Mouse (Mus musculus) forebrain, embryonic 10.5 days (tissue): ENCODE results near the gene Lim2. TPM values are rescaled to one million over a fixed set of nuclear protein-coding genes. Genes with fewer than 3 reads are reported as not detected.

ENCODE experiments used
- DNase-seq: peaks from one replicate; pipeline ENCODE4 v3.0.0-alpha.2; 2017; ENCODE audit warnings: low spot score; ENCODE audit errors: extremely low spot score
- H3K27ac ChIP-seq: fragments of 300-500 bp; sonication (generic); 2 replicates; pipeline ENCODE4 v1.5.1; 2016; ENCODE audit warnings: mild to moderate bottlenecking
- H3K27me3 ChIP-seq: fragments of 300-500 bp; sonication (generic); 2 replicates; pipeline ENCODE4 v1.6.1; 2016; ENCODE audit warnings: mild to moderate bottlenecking; ENCODE audit not compliant: poor library complexity, severe bottlenecking
- H3K36me3 ChIP-seq: fragments of 300-500 bp; sonication (generic); replicated peaks from 2 replicates; pipeline ENCODE4 v1.6.1; 2016; ENCODE audit warnings: mild to moderate bottlenecking, moderate library complexity
- H3K4me1 ChIP-seq: fragments of 300-500 bp; sonication (generic); 2 replicates; pipeline ENCODE4 v1.6.1; 2016
- H3K4me3 ChIP-seq: fragments of 300-500 bp; sonication (generic); 2 replicates; pipeline ENCODE4 v1.5.1; 2016; ENCODE audit warnings: mild to moderate bottlenecking, moderate library complexity
- H3K9me3 ChIP-seq: fragments of 300-500 bp; sonication (generic); 2 replicates; pipeline ENCODE4 v1.6.1; 2016; ENCODE audit warnings: mild to moderate bottlenecking, moderate library complexity
- WGBS: fragments of 180-500 bp; shearing (Covaris S2); methylation state at CpG from one replicate; pipeline ENCODE4 v1.1.7; 2016; 5-methylcytosine and 5-hydroxymethylcytosine counted together
- polyA plus RNA-seq: library from polyadenylated mRNA; unstranded; fragments of >200 nt; fragmentation: Nextera tagmentation; extraction: Ambion mirVana; gene quantifications from 2 replicates; pipeline ENCODE4 v1.2.1, GENCODE M21; 2016

Gene Lim2
- polyA plus RNA-seq, 1 experiment from 2014 or later = not detected

DNA sequence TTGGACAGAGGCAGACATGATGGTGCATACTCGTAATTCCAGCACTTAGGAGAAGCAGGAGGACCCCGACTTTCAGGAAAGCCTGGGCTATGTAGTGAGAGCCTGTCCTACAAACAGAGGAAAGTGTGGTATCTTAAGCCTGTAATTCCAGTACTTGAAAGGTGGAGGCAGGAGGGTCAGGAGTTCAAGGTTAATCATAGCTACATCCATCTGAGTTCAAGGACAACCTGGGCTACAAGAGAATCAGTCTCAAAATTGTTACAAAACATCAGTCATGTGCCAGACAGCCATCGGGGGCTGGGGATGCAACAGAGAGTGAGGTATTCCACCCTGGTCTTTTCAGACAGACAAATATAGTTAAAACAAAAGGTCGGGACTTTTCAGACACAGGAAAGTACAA is 5.4 kb downstream of the Lim2 start:
- Histone ChIP-seq H3K4me1 (no peaks in the 10 kb centered on the region), H3K9me3 (no peaks in the 10 kb centered on the region; the same call in 1 of the 2 replicates), H3K4me3 (no peak overlapping the region), H3K36me3 (no peaks in the 10 kb centered on the region), H3K27ac (no peak overlapping the region), H3K27me3 (no peaks in the 10 kb centered on the region)
- no peak for DNase-seq
- 83% methylated on average over 4 of the region's 4 CpGs for WGBS

DNA sequence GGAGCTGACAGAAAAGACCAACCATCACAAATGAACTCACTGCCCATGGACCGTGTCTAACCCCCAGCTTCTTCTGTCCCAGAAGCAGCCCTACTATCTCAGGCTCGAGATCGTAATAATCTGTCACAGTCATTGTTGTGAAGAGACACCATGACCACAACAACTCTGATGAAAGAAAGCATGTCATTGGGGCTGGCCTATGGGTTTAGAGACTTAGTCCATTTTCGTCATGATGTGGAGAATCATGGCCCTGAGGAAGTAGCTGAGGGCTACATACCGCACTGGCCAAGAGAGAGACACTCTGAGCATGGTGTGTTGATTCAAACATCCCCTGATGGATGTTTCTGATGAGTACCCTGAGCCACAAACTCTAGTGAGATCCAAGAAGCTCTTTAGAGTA is 7.2 kb downstream of the Lim2 start:
- Histone ChIP-seq H3K36me3 (no peaks in the 10 kb centered on the region), H3K27ac (no peak overlapping the region), H3K4me3 (no peak overlapping the region), H3K4me1 (no peaks in the 10 kb centered on the region), H3K27me3 (no peaks in the 10 kb centered on the region), H3K9me3 (no peaks in the 10 kb centered on the region; the same call in 1 of the 2 replicates)
- 92% methylated on average over 5 of the region's 5 CpGs for WGBS
- DNase-seq = no peak

DNA sequence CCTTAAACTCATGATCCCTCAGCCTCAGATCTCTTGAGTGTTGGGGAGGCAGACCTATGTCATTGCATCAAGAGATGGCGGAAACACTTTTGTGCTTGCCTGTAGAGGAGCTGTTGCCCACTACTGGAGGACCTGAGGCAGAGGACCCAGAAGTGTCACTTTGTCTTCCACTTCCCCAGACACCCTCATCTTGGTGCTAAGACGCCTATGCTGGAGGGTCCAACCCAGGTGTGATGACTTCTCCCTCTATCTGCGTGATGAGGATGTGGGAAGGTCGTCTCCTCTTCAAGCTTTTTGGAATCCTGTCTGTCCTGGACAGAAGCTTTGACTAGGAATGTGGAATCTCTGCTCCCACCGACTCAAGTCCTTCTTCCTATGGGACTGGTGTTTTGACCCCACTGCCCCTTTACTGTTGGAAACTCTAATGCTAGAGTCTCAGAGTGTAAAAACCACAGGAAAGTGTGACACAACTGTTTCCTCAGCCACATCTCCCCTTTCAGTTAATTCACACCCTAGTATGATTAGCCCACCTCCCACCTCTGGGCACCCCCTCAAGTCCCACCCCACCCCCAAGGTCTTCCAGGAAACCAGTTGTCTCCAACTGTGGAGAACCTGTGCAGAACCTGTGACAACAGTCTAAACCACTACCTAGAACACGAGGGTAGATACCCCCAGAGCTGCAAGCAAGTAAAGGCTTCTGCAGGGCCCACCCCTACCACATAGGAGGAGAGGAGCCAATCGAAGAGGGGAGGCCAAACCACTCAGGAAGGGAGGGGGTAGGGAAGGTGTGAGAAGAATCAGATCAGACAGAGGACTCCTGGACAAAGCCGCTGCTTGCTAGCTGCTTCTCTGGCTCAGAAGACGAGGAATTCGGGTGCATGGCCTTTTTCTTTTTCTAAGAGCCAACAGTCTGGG is 9.1 kb downstream of the Lim2 start, which contains the start of gene Nkg7:
Gene Nkg7, plus strand, starts transcription at position 733 of the 915 bp plus-strand sequence.
- 87% methylated on average over 10 of the region's 10 CpGs for WGBS
- no peak within 1 kb of the TSS for H3K27ac ChIP-seq
- no peaks in the 10 kb centered on the region for H3K27me3 ChIP-seq
- no peak within 1 kb of the TSS for H3K4me3 ChIP-seq
- H3K9me3 ChIP-seq = no peaks in the 10 kb centered on the region; the same call in 1 of the 2 replicates
- no peak for DNase-seq
- H3K4me1 ChIP-seq = no peaks in the 10 kb centered on the region
- no peaks in the 10 kb centered on the region for H3K36me3 ChIP-seq

DNA sequence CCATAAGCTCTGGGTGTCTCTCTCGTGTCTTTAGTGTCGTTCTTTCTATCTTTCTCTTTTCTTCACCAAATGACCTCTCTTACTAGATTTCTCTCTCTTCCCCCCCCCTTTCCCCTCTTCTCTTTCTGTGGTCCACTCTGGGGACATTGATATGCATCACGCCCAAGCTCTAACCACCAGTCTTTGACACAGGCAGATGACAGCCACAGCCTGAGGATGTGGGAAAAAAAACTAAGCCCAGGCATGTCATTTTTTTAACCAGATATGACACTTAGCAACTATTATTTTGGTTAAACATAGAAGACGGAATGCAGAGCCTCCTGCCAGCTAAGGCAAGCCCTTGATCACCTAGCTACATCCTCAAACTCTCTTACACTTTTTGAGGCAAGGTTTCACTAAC is 11.1 kb downstream of the Lim2 start:
- peaks cover 9% of the 10 kb centered on the region for H3K4me1 ChIP-seq
- no peaks in the 10 kb centered on the region for H3K36me3 ChIP-seq
- H3K27me3 ChIP-seq = no peaks in the 10 kb centered on the region; the same call in 1 of the 2 replicates
- 84% methylated on average over 4 of the region's 4 CpGs for WGBS
- H3K4me3 ChIP-seq = no peak overlapping the region
- no peak overlapping the region for H3K27ac ChIP-seq
- DNase-seq = no peak
- H3K9me3 ChIP-seq = no peaks in the 10 kb centered on the region; the same call in 1 of the 2 replicates

DNA sequence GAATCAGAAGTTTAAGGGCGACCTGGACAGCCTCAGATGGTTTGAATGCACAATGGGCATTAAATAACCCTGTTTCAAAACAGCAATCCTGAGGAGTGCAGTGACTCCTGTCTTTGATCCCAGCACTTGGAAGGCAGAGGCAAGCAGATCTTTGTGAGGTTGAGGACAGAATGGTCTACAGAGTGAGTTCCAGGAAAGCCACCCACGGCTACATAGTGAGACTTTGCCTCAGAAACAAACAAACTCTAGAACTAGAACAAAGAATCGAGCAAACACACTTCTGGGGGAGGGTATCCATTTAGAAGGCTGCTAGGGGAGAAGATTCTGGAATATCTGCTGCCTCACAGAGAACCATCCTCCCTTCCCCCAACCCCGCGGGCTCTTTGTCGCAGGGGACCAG is 13.0 kb downstream of the Lim2 start, which contains the start of gene Cldnd2:
Gene Cldnd2, plus strand, starts transcription at position 301 of the 400 bp plus-strand sequence.
- Histone ChIP-seq H3K4me1 (peaks cover 21% of the 10 kb centered on the region), H3K9me3 (no peaks in the 10 kb centered on the region; the same call in 1 of the 2 replicates), H3K27me3 (no peaks in the 10 kb centered on the region; the same call in 1 of the 2 replicates), H3K36me3 (no peaks in the 10 kb centered on the region), H3K27ac (no peak within 1 kb of the TSS), H3K4me3 (no peak within 1 kb of the TSS)
- 88% methylated on average over 6 of the region's 6 CpGs for WGBS
- no peak for DNase-seq

DNA sequence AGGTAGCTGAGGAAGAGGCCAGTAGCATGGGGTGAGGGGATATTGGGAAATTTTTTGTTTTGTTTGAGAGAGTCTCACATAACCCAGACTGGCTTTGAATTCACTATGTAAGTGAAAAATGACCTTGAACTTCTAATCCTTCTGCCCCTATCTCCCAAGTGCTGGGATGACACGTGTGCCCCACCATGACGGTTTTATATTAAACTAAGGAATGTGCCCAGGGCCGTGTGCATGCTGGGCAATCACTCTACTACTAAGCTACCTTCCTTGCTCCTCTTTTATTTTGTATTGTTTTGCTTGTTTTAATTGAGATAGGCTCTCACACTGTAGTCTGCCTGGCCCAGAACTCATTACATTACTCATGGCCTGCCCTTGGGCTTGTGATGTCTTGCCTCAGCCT is 13.6 kb downstream of the Lim2 start:
- Histone ChIP-seq H3K36me3 (no peaks in the 10 kb centered on the region), H3K9me3 (no peaks in the 10 kb centered on the region; the same call in 1 of the 2 replicates), H3K27ac (no peak overlapping the region), H3K27me3 (no peaks in the 10 kb centered on the region; the same call in 1 of the 2 replicates), H3K4me1 (peaks cover 21% of the 10 kb centered on the region), H3K4me3 (no peak overlapping the region)
- DNase-seq = no peak
- WGBS = 89% methylated on average over 3 of the region's 3 CpGs

DNA sequence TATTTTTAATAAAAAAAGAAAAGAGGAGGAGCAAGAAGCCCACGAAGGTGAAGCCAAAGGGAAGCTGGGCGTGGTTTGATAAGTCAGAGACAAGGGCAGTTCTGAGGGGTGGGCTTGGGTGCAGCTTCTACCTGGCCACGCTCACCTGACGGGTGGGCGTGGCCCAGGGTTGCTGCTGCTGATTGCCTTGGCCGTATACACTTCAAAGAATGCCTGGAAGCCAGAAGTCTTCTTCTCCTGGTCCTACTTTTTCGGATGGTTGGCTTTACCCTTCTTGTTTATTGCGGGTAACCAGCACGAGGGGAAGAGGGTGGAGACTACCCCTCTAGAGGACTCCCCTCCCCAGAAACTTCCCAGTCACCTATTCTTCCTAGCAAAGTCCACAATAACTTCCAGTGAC is 15.2 kb downstream of the Lim2 start:
- Histone ChIP-seq H3K4me1 (peaks cover 21% of the 10 kb centered on the region), H3K36me3 (no peaks in the 10 kb centered on the region), H3K27me3 (no peaks in the 10 kb centered on the region; the same call in 1 of the 2 replicates), H3K4me3 (peak overlapping the region; percentile 64), H3K27ac (peak overlapping the region; percentile 88), H3K9me3 (no peaks in the 10 kb centered on the region)
- DNase-seq = no peak
- 9% methylated on average over 9 of the region's 9 CpGs for WGBS

DNA sequence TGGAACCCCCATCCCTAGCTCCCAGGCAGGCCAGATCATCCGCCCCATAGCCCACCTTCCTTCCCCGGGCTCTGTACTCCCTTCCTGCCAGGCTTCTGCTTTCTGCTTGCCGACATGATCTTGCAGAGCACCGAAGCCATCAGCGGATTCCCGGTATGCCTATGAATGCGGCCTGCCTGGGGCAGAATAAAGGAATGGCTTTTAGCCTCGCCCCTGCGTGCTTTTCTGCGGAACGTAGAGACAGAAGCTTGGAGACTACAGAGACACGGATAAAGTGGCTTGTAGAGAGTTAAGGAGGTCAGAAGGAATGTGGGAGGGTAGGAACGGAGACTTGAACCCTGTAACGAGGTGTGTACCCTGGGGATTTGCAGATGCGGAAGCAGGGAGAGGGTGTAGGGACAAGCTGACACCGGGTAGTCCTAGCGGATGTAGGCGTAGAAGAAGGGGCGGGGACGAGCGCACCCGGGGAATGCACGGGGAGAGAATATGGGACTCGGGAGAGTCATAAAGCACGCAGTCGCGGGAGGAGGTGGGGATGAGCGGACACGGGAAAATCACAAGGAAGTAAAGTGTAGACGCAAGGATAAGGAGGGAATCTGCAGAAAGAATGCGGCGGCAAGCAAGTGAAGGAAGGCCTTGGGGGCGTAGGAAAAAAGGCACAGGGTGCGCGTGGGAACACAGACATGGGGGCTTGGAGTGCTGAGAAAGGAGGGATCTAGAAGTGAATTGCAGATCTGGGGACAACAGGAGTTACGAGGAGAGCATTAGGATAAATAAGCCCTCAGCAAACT is 15.9 kb downstream of the Lim2 start:
- Histone ChIP-seq H3K27me3 (no peaks in the 10 kb centered on the region; the same call in 1 of the 2 replicates), H3K4me1 (peaks cover 21% of the 10 kb centered on the region), H3K9me3 (no peaks in the 10 kb centered on the region), H3K27ac (peak overlapping the region; percentile 88), H3K4me3 (peak overlapping the region; percentile 64), H3K36me3 (no peaks in the 10 kb centered on the region)
- peak; percentile 72 for DNase-seq
- WGBS = under 1% methylated on average over 36 of the region's 36 CpGs

DNA sequence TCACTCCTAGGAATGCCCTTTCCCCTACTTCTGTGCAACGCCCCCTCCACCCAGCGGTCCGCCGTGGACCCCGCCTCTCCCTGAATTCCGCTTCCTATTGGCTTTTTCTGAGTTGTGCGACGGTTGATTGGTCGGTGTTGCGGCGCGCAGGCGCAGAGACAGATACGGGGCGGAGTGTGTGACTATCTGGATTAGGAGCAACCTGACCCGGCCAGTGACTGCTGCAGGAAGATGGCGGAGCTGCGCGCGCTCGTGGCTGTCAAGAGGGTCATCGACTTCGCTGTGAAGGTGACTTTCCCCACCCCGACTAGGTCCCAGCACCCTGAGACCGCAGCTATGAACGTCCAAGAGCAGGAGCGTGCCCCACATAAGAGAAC is 16.4 kb downstream of the Lim2 start, which contains the start of the genes Etfb and Gm45233:
Gene Etfb, plus strand, starts transcription at position 167 of the 377 bp plus-strand sequence.
Gene Gm45233, plus strand, starts transcription at position 212 of the 377 bp plus-strand sequence.
- H3K4me1 ChIP-seq = peaks cover 21% of the 10 kb centered on the region
- H3K4me3 ChIP-seq = peak within 1 kb of the TSS; percentile 64
- peak within 1 kb of the TSS; percentile 88 for H3K27ac ChIP-seq
- H3K27me3 ChIP-seq = no peaks in the 10 kb centered on the region; the same call in 1 of the 2 replicates
- H3K9me3 ChIP-seq = no peaks in the 10 kb centered on the region
- WGBS = 0% methylated on average over 27 of the region's 27 CpGs
- DNase-seq = peak; percentile 94
- H3K36me3 ChIP-seq = no peaks in the 10 kb centered on the region

DNA sequence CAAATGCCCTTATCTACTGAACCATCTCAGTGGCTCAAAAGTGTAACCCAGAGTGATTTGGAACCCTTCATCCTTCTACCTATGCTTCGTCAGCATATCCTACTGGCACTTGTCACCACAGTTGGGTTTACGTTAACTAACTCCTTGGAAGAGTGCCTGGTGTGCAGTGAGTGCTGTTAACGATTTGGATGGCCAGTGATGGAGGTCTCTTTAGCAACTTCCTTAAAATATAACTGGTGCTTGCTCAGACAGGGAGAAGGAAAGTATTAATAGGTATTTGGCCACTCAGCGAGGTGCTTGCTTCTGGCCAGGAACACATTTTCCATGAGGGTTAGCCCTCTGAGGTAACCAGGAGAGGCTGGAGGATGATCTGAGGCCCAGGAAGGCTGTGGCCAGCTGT is 20.3 kb downstream of the Lim2 start:
- 86% methylated on average over 4 of the region's 4 CpGs for WGBS
- Histone ChIP-seq H3K27me3 (no peaks in the 10 kb centered on the region), H3K4me1 (peaks cover 16% of the 10 kb centered on the region), H3K4me3 (no peak overlapping the region), H3K9me3 (no peaks in the 10 kb centered on the region), H3K36me3 (peaks cover 13% of the 10 kb centered on the region), H3K27ac (no peak overlapping the region)
- DNase-seq = no peak

DNA sequence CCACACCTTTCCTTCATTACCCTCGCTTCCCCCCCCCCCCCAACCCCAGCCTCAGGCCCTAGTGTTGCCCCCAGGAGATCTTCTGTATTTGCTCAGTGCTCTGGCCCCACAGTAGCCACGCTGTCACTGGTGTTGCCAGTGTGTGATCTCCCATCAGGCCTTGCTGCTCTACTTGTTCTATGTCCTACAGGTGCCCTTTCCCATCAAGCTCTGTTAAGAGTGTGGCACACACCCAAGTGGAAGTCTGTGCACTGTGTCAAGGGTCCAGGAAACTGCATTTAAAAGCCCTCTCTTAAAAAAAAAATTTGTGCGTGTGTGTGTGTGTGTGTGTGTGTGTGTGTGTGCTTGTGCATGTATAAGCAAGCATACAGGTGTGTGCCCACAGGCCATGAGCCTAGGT is 20.8 kb downstream of the Lim2 start:
- Histone ChIP-seq H3K27me3 (no peaks in the 10 kb centered on the region), H3K27ac (no peak overlapping the region), H3K4me3 (no peak overlapping the region), H3K36me3 (peaks cover 17% of the 10 kb centered on the region), H3K9me3 (no peaks in the 10 kb centered on the region), H3K4me1 (peaks cover 11% of the 10 kb centered on the region)
- DNase-seq = no peak
- 84% methylated on average over 2 of the region's 3 CpGs for WGBS

DNA sequence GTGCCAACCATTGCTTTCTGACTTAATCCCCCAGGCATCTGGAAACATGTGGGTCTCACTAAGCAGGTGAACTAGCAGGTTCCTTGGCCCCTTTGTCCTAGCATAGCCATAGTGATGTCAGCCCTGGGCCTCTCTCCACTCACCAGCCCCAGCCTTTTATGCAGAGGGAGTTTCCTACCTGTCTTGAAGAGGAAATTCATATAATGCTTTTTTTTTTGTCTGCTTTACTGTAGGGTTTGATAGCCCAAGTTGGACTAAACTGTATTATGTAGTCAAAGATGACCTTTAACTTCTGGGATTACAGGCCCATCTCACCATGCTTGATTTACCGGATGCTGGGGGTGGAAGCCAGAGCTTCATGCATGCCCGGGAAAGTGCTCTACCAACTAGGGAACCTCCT is 22.3 kb downstream of the Lim2 start:
- WGBS = 96% methylated on average over 2 of the region's 2 CpGs

More for the DNA sequence above, 22.3 kb downstream of the Lim2 start:
- Histone ChIP-seq H3K27ac (no peak overlapping the region), H3K4me1 (peaks cover 4% of the 10 kb centered on the region), H3K9me3 (no peaks in the 10 kb centered on the region), H3K4me3 (no peak overlapping the region), H3K36me3 (peaks cover 33% of the 10 kb centered on the region), H3K27me3 (no peaks in the 10 kb centered on the region)
- no peak for DNase-seq
